ENCODE assay signal across 8 mouse cellular contexts in genomic region chr3:110249891-110250838, GRCm38 (mm10). TPM values are rescaled to one million over a fixed set of nuclear protein-coding genes. Genes with fewer than 3 reads are reported as not detected.
DNase-seq lines count a peak whose midpoint lies in the region; ATAC-seq lines count a peak whose summit lies in the region.

No protein-coding gene starts in this region.

- peaks cover 17% of the 10 kb centered on the region for H3K4me1 ChIP-seq in hindbrain, embryonic 15.5 days (replicated peaks)

- H3K36me3 ChIP-seq in hindbrain, embryonic 15.5 days = peaks cover 16% of the 10 kb centered on the region

- no peaks in the 10 kb centered on the region for H3K9me3 ChIP-seq in hindbrain, embryonic 15.5 days

- H3K4me3 ChIP-seq in hindbrain, embryonic 15.5 days = peak overlapping the region; percentile 87

- peak overlapping the region; percentile 91 for H3K9ac ChIP-seq in hindbrain, embryonic 15.5 days

- ATAC-seq in hindbrain, embryonic 15.5 days (ENCODE audit: low FRiP score, low read depth) = peak; percentile 90

- H3K27me3 ChIP-seq in hindbrain, embryonic 15.5 days = no peaks in the 10 kb centered on the region

- WGBS in hindbrain, embryonic 15.5 days = under 1% methylated on average over 89 of the region's 89 CpGs

- peak overlapping the region; percentile 58 for H3K4me2 ChIP-seq in hindbrain, embryonic 15.5 days

- H3K27ac ChIP-seq in hindbrain, embryonic 15.5 days (replicated peaks) = peak overlapping the region; percentile 96

- DNase-seq in T-cell, adult 2 months (ENCODE audit: low spot score) = peak; percentile 47
- DNase-seq in cerebellum, postnatal 36 days = peak; percentile 84 to 86
- peak; percentile 76 to 79 for DNase-seq in frontal cortex, postnatal 36 days (ENCODE audit: low spot score in 2 of 2)
- DNase-seq in left cerebral cortex, adult 11 months (ENCODE audit: low spot score) = peak; percentile 53
- peak; percentile 68 for DNase-seq in lung, postnatal 36 days
- DNase-seq in retina, postnatal 1 day = peak; percentile 74
- peak; percentile 70 for DNase-seq in thymus, postnatal 4 days

RNA-seq across cellular contexts. Expression of gene Prmt6, which starts 0.6 kb away (rescaled TPM):
- polyA plus RNA-seq in hindbrain, embryonic 15.5 days (2015; fragmentation: Nextera tagmentation; extraction: Ambion mirVana) = 24.6 and 25.1 TPM in 2 replicates

Comparison
In these comparisons a context has a peak if more than half of its experiments do, and no peak if none do; other contexts are left out.
1. Peak in every context shown above with its lines: DNase-seq, ATAC-seq, H3K4me3 ChIP-seq and H3K27ac ChIP-seq.